Mouse (Mus musculus): ENCODE data around the gene Ap1b1.

GRCm38 (mm10) chr11:4946947-4947812 is 39.4 kb upstream of the Ap1b1 start:
- TF ChIP-seq CTCF (IDR thresholded peaks at IDR 0.05; ENCODE audit: insufficient read depth, low read length), result no peak
- no peak for TF ChIP-seq POLR2A (IDR thresholded peaks at IDR 0.05; ENCODE audit: borderline replicate concordance, extremely low read depth, low read depth, low read length)

All from lung, adult 2 months (tissue).